Mouse (Mus musculus) megakaryocyte progenitor cell, adult 5-6 weeks (primary cell): ENCODE measurements around the gene Fbxw19. TPM values are rescaled to one million over a fixed set of nuclear protein-coding genes. Genes with fewer than 3 reads are reported as not detected.
"Not testable (repeated sequence)": the region's sequence is repeated elsewhere in the genome, so short reads cannot be mapped to it uniquely, and the experiment has no call there.

Source experiments
- ATAC-seq: replicated peaks from 2 replicates; pipeline ENCODE4 v1.8.0; 2016; ENCODE audit warnings: mild to moderate bottlenecking, moderate TSS enrichment, inconsistent platforms; ENCODE audit not compliant: poor library complexity
- total RNA-seq, 2 experiments: library from RNA; stranded (forward) in 1 of 2; stranded (reverse) in 1 of 2; fragments of 157-497, 149-512 nt in 1 of 2; fragments of 200-1000 nt in 1 of 2; gene quantifications; 2 replicates each; pipeline versions ENCODE4 v1.2.3 to v1.2.4; 2015 to 2017

The Fbxw19 gene
- not detected in 2 replicates for total RNA-seq (2015)
- total RNA-seq (2017), result not detected in 2 replicates

DNA sequence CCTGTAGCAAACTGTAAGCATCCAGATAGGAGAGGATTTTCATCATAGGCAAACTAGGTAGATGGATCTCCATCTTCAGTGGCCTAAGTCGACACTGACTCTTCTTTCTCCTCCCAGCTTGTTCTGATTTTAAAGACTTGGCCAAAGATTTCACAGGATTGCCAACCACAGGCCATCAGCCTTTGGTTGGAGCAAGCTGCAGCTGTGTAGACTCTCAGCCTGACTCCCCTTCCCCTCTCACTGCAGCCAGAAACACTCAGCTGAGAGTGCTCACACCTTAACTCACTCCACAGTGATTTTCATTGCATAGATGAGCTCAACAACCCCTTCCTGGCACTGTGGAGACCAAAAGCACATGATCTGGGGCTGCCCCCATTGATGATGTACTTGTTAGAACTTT is at the start of gene Fbxw19:
TSS of gene Fbxw19 (minus strand) at position 101 of the 400 bp plus-strand sequence.
- ATAC-seq, result not testable (repeated sequence)

DNA sequence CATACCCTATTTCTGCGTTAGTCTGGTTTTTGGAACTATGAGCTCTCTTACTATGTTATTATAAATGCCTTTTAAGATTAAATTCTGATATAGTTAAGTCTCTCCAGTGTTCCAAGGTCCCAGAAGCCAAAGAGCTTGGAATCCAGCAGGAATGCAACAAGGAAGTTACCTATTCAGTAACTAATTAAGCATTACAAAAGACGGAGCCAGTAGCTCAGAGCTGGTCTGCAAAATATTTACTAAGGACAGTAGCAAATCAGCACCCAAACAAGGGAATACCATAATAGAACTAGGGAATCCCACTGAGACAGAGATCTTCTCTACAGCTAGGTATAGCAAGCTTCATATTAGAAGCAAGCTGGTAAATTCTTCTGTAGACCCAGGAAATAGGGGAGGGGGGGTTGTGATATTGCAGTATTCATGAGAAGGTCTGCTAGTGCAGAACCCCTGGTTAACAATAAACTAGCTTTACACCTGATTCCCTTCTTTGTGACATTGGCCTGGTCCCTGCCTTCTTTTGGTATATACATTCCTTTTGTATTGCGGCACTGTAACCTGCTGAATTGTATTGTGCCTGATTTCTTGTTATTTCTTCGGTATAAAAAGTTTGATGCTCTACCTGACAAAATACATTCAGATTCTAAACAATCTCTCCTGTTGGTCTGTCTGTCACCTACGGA is 27.9 kb upstream of the Fbxw19 start:
- no peak for ATAC-seq

DNA sequence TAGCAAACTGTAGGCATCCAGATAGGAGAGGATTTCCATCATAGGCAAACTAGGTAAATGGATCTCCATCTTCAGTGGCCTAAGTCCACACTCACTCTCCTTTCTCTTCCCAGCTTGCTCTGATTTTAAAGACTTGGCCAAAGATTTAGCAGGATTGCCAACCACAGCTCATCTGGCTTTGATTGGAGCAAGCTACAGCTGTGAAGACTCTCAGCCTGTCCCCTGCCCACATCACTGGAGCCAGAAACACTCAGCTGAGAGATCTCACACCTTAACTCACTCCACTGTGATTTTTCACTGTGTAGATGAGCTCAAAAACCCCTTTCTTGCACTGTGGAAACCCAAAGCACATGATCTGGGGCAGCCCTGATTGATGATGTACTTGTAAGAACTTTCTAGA is 46.6 kb downstream of the Fbxw19 start, which contains the start of gene Fbxw16:
TSS of gene Fbxw16 (minus strand) at position 101 of the 400 bp plus-strand sequence.
- ATAC-seq, result no peak

DNA sequence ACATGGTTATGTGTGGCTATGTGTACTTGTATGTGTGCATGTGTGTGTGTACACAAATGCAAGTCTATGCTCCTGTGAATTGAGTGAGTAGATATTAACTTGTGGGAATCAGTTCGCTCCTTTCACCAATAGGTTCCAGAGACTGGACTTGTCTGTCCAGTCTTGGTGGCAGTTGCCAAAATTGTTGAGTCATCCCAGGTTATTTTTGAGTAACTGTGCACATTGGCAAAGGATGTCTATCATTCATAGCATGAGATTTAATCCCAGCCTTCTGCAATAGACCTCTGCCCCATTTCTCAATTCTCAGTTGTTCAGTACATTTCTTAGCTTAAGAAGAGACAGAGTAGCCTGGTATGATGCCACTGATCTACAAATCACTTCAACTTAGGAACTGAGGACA is 62.7 kb downstream of the Fbxw19 start:
- ATAC-seq, result no peak

Other genes with a start within 250 kb of the Fbxw19 start
- not detected in 2 replicates for gene Fbxw14, start 208.2 kb downstream of the Fbxw19 start, total RNA-seq (2015)
- not detected in 2 replicates for gene Fbxw14, start 208.2 kb downstream of the Fbxw19 start, total RNA-seq (2017)
- gene Fbxw28, start 156.2 kb downstream of the Fbxw19 start, total RNA-seq (2015), result not detected in 2 replicates
- gene Fbxw28, start 156.2 kb downstream of the Fbxw19 start, total RNA-seq (2017), result not detected in 2 replicates
- not detected in 2 replicates for gene Fbxw22, start 91.6 kb downstream of the Fbxw19 start, total RNA-seq (2015)
- gene Fbxw22, start 91.6 kb downstream of the Fbxw19 start, total RNA-seq (2017), result not detected in 2 replicates
- gene Fbxw16, start 46.7 kb downstream of the Fbxw19 start, total RNA-seq (2015), result not detected in 2 replicates
- gene Fbxw16, start 46.7 kb downstream of the Fbxw19 start, total RNA-seq (2017), result not detected in 2 replicates
- gene Fbxw15, start 72.4 kb upstream of the Fbxw19 start, total RNA-seq (2015), result not detected in 2 replicates
- not detected in 2 replicates for gene Fbxw15, start 72.4 kb upstream of the Fbxw19 start, total RNA-seq (2017)
- gene Fbxw24, start 130.2 kb upstream of the Fbxw19 start, total RNA-seq (2015), result not detected in 2 replicates
- gene Fbxw24, start 130.2 kb upstream of the Fbxw19 start, total RNA-seq (2017), result not detected in 2 replicates
- not detected in 2 replicates for gene Fbxw25, start 168.8 kb upstream of the Fbxw19 start, total RNA-seq (2015)
- not detected in 2 replicates for gene Fbxw25, start 168.8 kb upstream of the Fbxw19 start, total RNA-seq (2017)
- gene Fbxw18, start 206.8 kb upstream of the Fbxw19 start, total RNA-seq (2015), result not detected in 2 replicates
- not detected in 2 replicates for gene Fbxw18, start 206.8 kb upstream of the Fbxw19 start, total RNA-seq (2017)